Mouse (Mus musculus) intestine, embryonic 14.5 days (tissue): ENCODE measurements at regions not wholly inside any gene's neighbourhood (a gene's known extent, or its start where the extent isn't known, plus 50 kb on each side); places are given as distances from the start of the nearest gene placed in this dataset.

Source experiments
- ATAC-seq: fragments of 200-750 bp; cut with Nextera tagmentation; replicated peaks from 2 replicates; pipeline ENCODE4 v1.8.0; 2017; ENCODE audit warnings: low read depth, moderate number of reproducible peaks, moderate TSS enrichment, moderate library complexity; ENCODE audit not compliant: low FRiP score, low TSS enrichment
- DNase-seq: peaks from one replicate; pipeline ENCODE4 v3.0.0-alpha.2; 2018; ENCODE audit warnings: low spot score
- H3K27ac ChIP-seq: fragments of 300-500 bp; sonication (generic); 2 replicates; pipeline ENCODE4 v1.5.1; 2014; ENCODE audit warnings: low read depth, mild to moderate bottlenecking, control low read depth
- H3K27me3 ChIP-seq: fragments of 300-500 bp; sonication (generic); replicated peaks from 2 replicates; pipeline ENCODE4 v1.6.1; 2014; ENCODE audit warnings: low read length, control low read depth; ENCODE audit not compliant: control insufficient read depth, insufficient read depth
- H3K36me3 ChIP-seq: fragments of 300-500 bp; sonication (generic); 2 replicates; pipeline ENCODE4 v1.6.1; 2014; ENCODE audit warnings: low read length, control low read depth; ENCODE audit not compliant: control insufficient read depth, insufficient read depth
- H3K4me1 ChIP-seq: fragments of 300-500 bp; sonication (generic); replicated peaks from 2 replicates; pipeline ENCODE4 v1.6.1; 2014; ENCODE audit warnings: low read length, control low read depth, mixed read lengths; ENCODE audit not compliant: control insufficient read depth, insufficient read depth
- H3K4me2 ChIP-seq: fragments of 300-500 bp; sonication (generic); 2 replicates; pipeline ENCODE4 v1.6.1; 2014; ENCODE audit warnings: low read length
- H3K4me3 ChIP-seq: fragments of 300-500 bp; sonication (generic); 2 replicates; pipeline ENCODE4 v1.5.1; 2014; ENCODE audit warnings: low read depth, low read length, control low read depth, mixed read lengths
- H3K9ac ChIP-seq: fragments of 300-500 bp; sonication (generic); 2 replicates; pipeline ENCODE4 v1.6.1; 2014; ENCODE audit warnings: mild to moderate bottlenecking, low read length
- H3K9me3 ChIP-seq: fragments of 300-500 bp; sonication (generic); 2 replicates; pipeline ENCODE4 v1.6.1; 2016; ENCODE audit warnings: low read length, control low read depth; ENCODE audit not compliant: control insufficient read depth
- WGBS: fragments of 180-500 bp; shearing (Covaris S2); extraction: QIAGEN DNeasy Blood & Tissue Kit; methylation state at CpG from one replicate; pipeline ENCODE4 v1.1.7; 2014; 5-methylcytosine and 5-hydroxymethylcytosine counted together

DNA sequence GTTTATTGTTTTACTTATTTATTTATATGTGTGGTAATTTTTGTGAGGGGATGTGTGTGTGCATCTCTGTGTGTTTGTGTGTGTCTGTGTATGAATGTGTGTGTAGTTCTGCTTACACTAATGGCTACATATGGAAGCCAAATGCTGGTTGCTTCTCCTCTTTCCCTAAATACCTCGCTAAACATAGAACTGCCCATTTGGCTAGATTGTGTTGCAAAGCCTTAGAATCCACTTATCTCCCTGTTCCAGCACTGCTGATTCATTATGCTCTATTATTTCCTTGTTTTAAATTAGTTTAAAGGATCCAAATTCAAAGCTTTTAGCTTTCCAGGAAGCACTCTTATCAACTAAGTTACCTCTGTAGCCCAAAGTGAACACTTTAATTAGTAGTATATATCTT, 1148.5 kb upstream of the Cited2 start:
- Histone ChIP-seq H3K4me1 (no peaks in the 10 kb centered on the region), H3K4me3 (no peak overlapping the region), H3K4me2 (no peak overlapping the region), H3K9me3 (no peaks in the 10 kb centered on the region), H3K27me3 (no peaks in the 10 kb centered on the region), H3K36me3 (no peaks in the 10 kb centered on the region), H3K27ac (no peak overlapping the region), H3K9ac (no peak overlapping the region)
- no peak for DNase-seq
- ATAC-seq, result no peak
- 83% methylated on average over 1 of the region's 1 CpGs for WGBS

DNA sequence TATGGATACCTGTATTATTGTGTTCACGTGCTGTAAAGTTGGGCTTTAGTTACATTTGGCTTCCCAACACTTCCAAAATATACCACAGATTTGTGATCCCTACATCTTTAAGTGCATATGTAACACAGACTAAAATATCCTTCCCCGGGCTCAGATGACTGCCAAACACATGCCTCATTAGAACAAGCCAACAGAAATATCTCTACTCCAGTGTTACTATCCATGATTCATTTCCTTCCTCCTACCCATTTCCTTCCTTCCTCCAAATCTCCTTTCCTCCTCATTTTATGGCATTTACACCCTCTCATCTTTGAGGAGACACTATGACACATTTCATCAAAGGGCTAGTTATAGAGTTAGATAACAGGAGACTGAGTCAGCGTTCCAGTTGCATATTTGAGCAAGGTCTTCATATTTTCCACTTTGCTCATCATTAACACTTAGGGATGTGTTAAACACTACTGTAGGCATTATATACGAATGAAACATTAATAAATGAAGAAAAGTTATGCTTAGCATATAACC, 1144.4 kb upstream of the Cited2 start:
- Histone ChIP-seq H3K27ac (no peak overlapping the region), H3K36me3 (no peaks in the 10 kb centered on the region), H3K9me3 (no peaks in the 10 kb centered on the region), H3K27me3 (no peaks in the 10 kb centered on the region), H3K4me2 (no peak overlapping the region), H3K9ac (no peak overlapping the region), H3K4me1 (no peaks in the 10 kb centered on the region), H3K4me3 (no peak overlapping the region)
- WGBS, result 86% methylated on average over 4 of the region's 4 CpGs
- DNase-seq, result no peak
- no peak for ATAC-seq

DNA sequence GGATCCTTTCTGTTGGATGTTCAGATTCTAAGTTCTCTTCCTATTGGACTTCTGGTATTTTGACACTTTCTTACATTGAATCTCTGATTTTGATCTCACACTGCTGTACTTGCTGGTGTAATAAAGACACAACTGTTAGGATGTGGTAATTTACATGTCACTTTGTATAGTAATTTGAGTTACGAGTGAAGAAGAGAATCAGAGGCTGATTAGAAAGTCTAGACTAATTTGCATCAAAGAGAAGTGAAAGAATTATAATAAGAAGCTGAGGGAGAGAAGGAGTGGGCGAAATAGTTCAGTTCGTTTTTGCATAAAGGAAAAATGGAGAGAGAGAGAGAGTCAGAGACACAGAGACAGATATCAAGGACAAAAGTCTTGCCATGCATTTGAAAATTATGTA, 1142.8 kb upstream of the Cited2 start:
- WGBS, result 86% methylated on average over 3 of the region's 3 CpGs
- ATAC-seq (no peak), DNase-seq (no peak)
- no peak overlapping the region for H3K9ac ChIP-seq
- H3K4me2 ChIP-seq, result no peak overlapping the region
- no peak overlapping the region for H3K4me3 ChIP-seq
- no peaks in the 10 kb centered on the region for H3K36me3 ChIP-seq
- H3K4me1 ChIP-seq, result no peaks in the 10 kb centered on the region
- H3K9me3 ChIP-seq, result no peaks in the 10 kb centered on the region
- H3K27ac ChIP-seq, result no peak overlapping the region
- H3K27me3 ChIP-seq, result no peaks in the 10 kb centered on the region

DNA sequence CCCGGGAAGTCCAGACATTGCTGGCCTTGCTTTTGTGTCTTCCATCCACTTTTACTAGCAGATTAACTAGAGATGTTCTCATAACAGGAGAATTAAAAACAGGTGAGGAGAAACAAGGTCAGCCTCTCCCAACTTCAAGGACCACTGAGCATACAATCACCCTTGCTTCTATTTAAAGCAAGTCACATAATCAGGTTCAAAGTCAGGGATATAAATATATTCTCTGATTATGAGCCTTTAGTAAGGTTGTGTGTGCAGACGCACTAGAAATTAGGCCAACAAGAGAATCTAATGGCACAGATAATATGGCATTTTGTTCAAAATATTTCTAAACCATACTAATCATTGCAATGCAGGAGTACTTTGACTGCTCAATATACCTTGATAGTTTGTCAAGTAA, 1134.2 kb upstream of the Cited2 start:
- Histone ChIP-seq H3K27me3 (no peaks in the 10 kb centered on the region), H3K4me2 (no peak overlapping the region), H3K4me3 (no peak overlapping the region), H3K27ac (no peak overlapping the region), H3K4me1 (no peaks in the 10 kb centered on the region; the same call in 1 of the 2 replicates), H3K36me3 (no peaks in the 10 kb centered on the region), H3K9ac (no peak overlapping the region), H3K9me3 (no peaks in the 10 kb centered on the region)
- DNase-seq, result no peak
- ATAC-seq, result no peak
- WGBS, result 90% methylated on average over 2 of the region's 2 CpGs

DNA sequence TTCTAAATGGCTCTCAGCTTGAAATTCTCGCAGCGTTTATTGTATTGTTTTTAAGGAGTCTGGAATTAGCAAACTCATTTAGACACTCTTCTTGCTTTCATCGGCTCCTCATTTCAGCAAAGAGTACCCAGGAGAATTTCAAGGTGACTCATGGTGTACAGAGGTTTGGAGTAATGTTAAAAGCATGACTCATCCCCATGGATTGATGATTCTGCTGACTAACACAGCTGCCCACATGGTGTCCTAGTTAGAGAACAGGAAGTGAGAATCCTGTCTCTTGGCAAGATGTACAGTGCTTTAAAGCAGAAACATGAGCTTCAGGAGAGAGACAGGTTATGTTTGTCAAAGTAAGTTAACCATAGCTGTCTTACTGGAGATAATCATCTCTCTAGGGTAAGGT, 1133.6 kb upstream of the Cited2 start:
- WGBS, result 66% methylated on average over 3 of the region's 3 CpGs
- Histone ChIP-seq H3K4me2 (no peak overlapping the region), H3K27me3 (no peaks in the 10 kb centered on the region), H3K9me3 (no peaks in the 10 kb centered on the region), H3K4me3 (no peak overlapping the region), H3K4me1 (no peaks in the 10 kb centered on the region; the same call in 1 of the 2 replicates), H3K9ac (no peak overlapping the region), H3K36me3 (no peaks in the 10 kb centered on the region), H3K27ac (no peak overlapping the region)
- DNase-seq (no peak), ATAC-seq (no peak)

DNA sequence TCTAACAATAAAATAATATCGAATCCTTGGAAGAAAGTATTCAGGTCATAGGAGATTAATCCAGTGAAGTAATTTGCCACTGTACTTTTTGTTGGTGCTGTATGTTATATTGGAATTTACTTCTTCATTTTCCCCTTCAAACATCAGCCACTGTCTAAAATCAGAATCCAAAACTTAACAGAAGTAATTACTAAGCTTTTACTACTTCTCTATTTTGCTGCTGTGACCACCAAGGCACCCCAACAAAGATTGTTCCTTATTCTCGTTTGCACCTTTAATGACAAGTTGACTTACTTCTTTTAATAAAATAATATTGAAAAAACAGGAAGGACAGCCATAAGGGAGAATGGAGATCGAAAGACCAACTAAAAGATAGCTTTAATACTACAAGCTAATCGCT, 1130.1 kb upstream of the Cited2 start:
- no peak overlapping the region for H3K4me3 ChIP-seq
- no peaks in the 10 kb centered on the region for H3K9me3 ChIP-seq
- no peaks in the 10 kb centered on the region; the same call in 1 of the 2 replicates for H3K4me1 ChIP-seq
- H3K36me3 ChIP-seq, result no peaks in the 10 kb centered on the region
- ATAC-seq (no peak), DNase-seq (no peak)
- no peak overlapping the region for H3K4me2 ChIP-seq
- H3K27me3 ChIP-seq, result no peaks in the 10 kb centered on the region
- no peak overlapping the region for H3K27ac ChIP-seq
- WGBS, result 91% methylated on average over 4 of the region's 4 CpGs
- no peak overlapping the region for H3K9ac ChIP-seq

DNA sequence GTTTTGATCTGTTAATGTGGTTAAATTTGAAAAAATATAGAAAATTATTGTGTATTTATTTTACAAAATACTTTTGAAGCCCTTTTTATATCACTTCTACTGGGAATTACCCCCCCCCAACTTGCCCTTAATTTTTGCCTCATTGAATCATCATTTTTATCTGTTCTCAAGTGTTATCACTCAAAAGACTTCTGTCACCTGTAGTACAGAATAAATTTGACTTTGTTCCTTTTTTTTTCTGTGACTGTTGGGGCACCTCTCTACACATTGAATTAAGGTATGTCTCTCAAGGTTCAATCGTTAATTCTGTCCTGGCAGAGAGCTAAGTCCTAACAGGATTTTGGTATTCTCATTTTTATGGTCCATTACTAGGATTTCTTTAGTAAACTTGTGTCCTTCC, 1123.0 kb upstream of the Cited2 start:
- 89% methylated on average over 1 of the region's 1 CpGs for WGBS
- DNase-seq, result no peak
- no peaks in the 10 kb centered on the region for H3K9me3 ChIP-seq

DNA sequence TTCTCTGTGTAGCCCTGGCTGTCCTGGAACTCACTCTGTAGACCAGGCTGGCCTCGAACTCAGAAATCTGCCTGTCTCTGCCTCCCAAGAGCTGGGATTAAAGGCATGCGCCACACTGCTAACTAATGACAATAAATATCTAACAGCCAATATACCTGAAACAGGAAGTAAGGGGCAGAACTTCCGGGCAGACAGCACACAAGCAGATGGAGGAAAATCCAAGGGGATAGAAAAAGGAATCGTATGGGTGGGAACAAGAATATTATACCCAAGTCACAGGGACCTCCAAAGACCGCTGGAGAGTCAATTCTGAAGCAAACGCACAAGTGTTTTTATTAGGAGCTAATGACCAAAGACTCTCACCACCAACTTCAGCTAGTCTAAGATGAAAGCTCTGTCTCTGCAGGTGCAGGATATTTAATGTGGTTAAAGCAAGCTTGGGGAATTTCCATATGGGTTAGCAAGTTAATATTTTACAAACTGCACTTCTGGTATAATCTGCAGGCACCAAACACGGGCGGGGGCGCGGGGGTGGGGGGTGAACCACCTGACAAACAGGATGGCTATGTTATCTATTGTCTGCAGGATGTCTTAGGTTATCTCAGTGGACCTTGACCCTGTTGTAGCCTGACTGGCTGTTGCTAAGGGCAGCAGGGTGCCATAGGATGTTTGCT, 1122.3 kb upstream of the Cited2 start:
- no peaks in the 10 kb centered on the region for H3K36me3 ChIP-seq
- H3K27ac ChIP-seq, result no peak overlapping the region
- H3K4me2 ChIP-seq, result no peak overlapping the region
- no peaks in the 10 kb centered on the region for H3K27me3 ChIP-seq
- H3K4me1 ChIP-seq, result no peaks in the 10 kb centered on the region
- 74% methylated on average over 10 of the region's 10 CpGs for WGBS
- ATAC-seq (peak; percentile 98), DNase-seq (peak; percentile 65)
- H3K4me3 ChIP-seq, result no peak overlapping the region
- no peak overlapping the region for H3K9ac ChIP-seq
- no peaks in the 10 kb centered on the region for H3K9me3 ChIP-seq

More for the DNA sequence above, 1123.0 kb upstream of the Cited2 start:
- Histone ChIP-seq H3K36me3 (no peaks in the 10 kb centered on the region), H3K4me3 (no peak overlapping the region), H3K27ac (no peak overlapping the region), H3K9ac (no peak overlapping the region), H3K4me2 (no peak overlapping the region), H3K27me3 (no peaks in the 10 kb centered on the region), H3K4me1 (no peaks in the 10 kb centered on the region)
- no peak for ATAC-seq

DNA sequence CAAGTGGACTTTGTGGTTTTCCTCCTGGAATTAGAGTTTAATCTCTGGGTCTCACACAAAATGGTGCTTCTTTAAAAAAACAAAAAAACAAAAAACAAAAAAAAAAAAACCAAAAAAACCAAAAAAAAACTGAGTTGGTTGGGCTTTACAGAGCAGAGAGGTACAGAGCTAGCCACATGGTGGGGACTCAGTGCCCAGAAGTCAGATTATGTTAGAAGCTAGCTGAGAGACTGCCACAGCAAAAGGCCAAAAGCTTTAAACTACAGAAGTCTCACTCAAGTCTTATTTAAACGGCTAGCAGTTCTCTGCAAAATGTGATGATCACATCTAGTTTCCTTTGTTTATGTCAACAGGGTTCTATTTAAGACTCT, 1121.8 kb upstream of the Cited2 start:
- Histone ChIP-seq H3K9ac (no peak overlapping the region), H3K4me1 (no peaks in the 10 kb centered on the region), H3K36me3 (no peaks in the 10 kb centered on the region), H3K27ac (no peak overlapping the region), H3K4me3 (no peak overlapping the region), H3K27me3 (no peaks in the 10 kb centered on the region), H3K4me2 (no peak overlapping the region), H3K9me3 (no peaks in the 10 kb centered on the region)
- ATAC-seq (peak; percentile 56), DNase-seq (no peak)
- 34% methylated on average over 1 of the region's 1 CpGs for WGBS
